Mouse (Mus musculus) small intestine, adult 2 months (tissue): ENCODE measurements around the gene Taar6.

ENCODE experiments used
- CTCF ChIP-seq: fragments of 200-500 bp; IDR thresholded peaks from 2 replicates; pipeline ENCODE4 v1.5.1; 2012; ENCODE audit warnings: low read depth, mild to moderate bottlenecking, control low read depth, inconsistent platforms, low read length, moderate library complexity, mixed read lengths; ENCODE audit not compliant: insufficient replicate concordance, insufficient read length; ENCODE audit errors: extremely low read depth
- POLR2A ChIP-seq: fragments of 200-500 bp; IDR thresholded peaks from 2 replicates; pipeline ENCODE4 v1.6.1; 2012; ENCODE audit warnings: low read depth, mild to moderate bottlenecking, control low read depth, inconsistent platforms, low read length, moderate library complexity

- TF ChIP-seq CTCF (no peak), POLR2A (no peak)
Measured at GRCm38 (mm10) chr10:23999639-24000038, 14.2 kb upstream of the Taar6 start, which contains the start of gene Taar7b.
